Mouse (Mus musculus) NIH3T3 (cell line): ENCODE measurements around the gene 4930452B06Rik.

Source experiments
- DNase-seq: peaks from one replicate; pipeline ENCODE4 v3.0.0-alpha.2; 2012; ENCODE audit warnings: low read depth

Gene 4930452B06Rik

GRCm38 (mm10) chr14:8451117-8451516 is 214.9 kb downstream of the 4930452B06Rik start:
- DNase-seq, result no peak

DNA sequence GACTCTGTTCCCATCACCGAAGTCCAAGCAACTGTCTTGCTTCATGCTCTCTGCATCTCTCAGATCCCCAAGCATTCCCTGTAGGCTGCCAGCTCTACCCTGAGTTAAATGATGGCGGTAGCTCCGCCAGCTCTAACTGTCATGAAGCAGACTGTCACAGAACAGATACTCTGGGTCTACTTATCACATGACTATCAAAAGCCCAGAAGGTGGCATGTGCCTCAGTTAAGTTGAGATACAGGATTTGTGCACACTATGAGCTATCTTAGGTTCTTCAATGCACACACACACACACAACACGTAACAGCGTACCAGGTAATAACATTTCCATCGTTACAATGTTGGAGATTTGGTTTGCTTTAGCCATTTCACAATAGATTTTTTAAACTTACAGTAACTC is 215.7 kb downstream of the 4930452B06Rik start:
- no peak for DNase-seq

DNA sequence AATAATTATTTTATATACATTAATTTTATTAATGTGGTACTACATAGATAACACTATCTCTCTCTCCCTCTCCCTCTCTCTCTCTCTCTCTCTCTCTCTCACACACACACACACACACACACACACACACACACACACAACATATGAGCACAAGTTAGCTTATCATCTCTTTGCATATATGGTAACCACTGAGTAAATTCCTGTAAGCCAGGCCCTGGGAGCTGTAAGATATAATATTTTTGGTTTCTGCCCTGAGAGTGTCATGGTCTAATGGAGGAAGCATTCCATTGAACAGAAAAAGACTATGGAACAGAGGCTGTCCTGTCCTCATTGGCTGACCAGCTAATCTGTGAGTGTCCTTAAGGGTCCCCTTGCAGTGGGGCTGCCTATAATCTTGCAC is 216.7 kb downstream of the 4930452B06Rik start:
- no peak for DNase-seq

- no peak for DNase-seq
Measured at GRCm38 (mm10) chr14:8447352-8447751, 218.7 kb downstream of the 4930452B06Rik start.

GRCm38 (mm10) chr14:8444363-8444762 is 221.7 kb downstream of the 4930452B06Rik start:
- no peak for DNase-seq

DNA sequence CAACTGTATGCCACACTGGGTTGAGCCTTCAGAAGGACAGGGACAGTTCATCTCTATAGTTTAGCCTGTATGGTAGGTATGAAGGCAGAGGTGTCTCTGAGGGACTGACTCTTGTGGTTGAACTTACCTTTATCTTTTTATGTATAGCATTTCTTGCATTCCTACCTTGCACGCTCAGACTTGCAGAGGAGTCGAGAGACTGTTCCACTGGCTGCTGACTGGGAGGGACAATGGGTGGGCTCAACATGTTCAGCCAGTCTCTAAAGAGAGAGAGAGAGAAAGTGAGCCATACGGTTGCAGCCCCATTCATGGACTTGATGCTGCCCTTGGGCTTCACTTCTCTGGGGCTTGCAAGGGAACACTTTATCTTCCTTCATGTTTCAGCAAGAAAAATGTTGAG is 223.3 kb downstream of the 4930452B06Rik start:
- no peak for DNase-seq

DNA sequence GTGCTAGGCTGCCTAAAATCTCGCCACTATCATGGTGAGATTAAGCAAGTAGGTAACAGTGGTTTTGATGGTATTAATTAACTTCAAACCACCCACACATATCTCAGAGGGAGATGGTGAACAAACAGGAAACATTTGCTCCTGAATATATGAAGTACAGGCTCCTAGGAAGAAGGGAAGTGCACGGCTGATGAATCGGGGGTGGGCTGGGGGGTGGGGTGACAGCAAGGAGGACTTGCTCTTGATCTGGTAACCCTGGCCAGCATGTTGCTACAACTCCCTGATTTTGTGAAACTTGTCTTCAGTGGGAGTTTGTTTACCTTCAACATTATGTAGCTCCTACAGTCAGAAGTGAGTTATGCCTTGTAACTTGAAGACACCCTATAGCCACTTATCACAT is 224.4 kb downstream of the 4930452B06Rik start:
- DNase-seq, result no peak

DNA sequence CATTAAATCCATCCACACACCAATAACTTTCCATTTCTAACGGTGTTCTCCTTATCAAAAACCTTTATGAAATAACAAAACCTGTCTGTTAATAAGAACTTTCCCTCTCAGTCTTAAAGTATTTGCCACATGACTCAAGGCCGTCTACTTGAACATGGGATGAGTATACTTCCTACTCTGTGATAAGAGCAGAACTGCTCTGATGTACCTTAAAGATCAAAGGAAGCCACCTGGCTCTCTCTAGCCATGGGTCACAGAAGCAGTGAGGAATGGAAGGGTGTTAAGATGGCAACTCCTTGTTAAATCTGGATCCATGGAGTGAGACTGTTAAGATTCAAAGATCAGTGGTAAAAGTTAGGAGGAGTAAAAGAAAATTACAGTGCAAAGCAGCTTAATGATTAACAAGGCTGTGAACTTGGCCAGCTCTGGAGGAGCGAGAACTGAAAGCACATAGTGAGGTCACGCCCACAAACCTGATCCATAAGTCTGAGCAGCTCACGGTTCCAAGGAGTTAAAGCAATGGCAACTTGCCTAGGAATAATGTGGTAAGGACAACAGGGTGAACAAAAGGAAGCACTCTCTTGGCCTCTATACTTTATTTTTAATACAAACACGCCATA is 235.3 kb downstream of the 4930452B06Rik start:
- DNase-seq, result no peak

DNA sequence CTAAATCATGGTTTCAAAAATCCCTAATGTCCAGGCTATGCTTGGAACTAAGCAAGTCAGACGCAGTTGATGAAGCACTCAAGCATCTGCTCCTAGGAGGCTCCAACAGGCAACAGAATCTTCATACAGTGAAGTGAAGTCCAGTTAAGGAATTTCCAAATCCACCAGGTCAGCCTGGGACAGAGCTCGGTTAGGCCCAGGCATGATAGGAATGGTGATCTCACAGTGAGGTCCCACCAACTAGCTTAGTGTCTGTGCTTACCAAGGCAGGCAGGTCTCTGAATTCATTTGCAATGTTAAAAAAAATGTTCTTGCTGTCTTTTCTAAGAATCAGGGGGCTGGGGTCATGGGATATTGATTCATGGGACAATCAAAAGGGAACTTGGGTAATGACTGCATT is 236.3 kb downstream of the 4930452B06Rik start:
- DNase-seq, result no peak

DNA sequence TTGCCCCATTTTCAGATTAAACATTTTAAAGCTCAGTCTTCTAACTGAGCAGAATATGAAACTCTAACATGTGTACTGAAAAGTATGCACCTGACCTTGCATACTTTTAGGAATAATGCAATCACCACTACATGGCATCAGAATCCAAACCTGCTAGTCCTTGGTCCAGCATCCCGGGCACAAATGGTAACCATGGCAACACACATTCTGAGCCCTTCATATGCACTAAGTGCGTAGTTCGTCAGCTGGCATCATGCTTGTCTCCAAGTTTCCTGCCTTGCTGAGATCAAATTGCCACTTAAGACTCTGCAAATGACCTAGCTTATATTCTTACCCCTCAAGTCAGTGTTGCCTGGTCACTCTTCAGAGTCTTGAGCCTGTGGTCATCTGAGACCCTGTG is 243.2 kb downstream of the 4930452B06Rik start:
- no peak for DNase-seq

GRCm38 (mm10) chr14:8421199-8421787 is 244.7 kb downstream of the 4930452B06Rik start:
- no peak for DNase-seq

GRCm38 (mm10) chr14:8418610-8419009 is 247.4 kb downstream of the 4930452B06Rik start:
- DNase-seq, result no peak

- DNase-seq, result no peak
Measured at GRCm38 (mm10) chr14:8405946-8406345, 260.1 kb downstream of the 4930452B06Rik start.

GRCm38 (mm10) chr14:8403310-8403709 is 262.7 kb downstream of the 4930452B06Rik start:
- DNase-seq, result no peak

DNA sequence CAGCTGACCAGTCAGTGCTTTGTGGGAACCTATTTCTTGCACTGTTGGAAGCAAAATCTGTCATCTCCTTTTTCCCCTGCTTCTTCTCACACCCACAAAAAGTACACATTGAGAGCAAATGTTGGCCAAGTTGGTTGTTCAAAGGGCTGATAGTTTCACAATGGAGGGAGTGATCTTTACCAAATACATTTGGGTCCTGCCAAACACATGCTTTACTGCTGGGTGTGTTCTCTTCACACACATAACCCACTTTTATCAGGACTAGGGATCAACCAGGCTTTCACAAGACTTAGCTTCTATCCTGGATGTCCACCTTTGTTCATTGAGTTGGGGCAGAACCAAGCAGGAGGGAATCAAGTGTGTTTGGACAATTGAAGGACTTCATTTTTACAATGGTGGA is 267.5 kb downstream of the 4930452B06Rik start:
- DNase-seq, result no peak

DNA sequence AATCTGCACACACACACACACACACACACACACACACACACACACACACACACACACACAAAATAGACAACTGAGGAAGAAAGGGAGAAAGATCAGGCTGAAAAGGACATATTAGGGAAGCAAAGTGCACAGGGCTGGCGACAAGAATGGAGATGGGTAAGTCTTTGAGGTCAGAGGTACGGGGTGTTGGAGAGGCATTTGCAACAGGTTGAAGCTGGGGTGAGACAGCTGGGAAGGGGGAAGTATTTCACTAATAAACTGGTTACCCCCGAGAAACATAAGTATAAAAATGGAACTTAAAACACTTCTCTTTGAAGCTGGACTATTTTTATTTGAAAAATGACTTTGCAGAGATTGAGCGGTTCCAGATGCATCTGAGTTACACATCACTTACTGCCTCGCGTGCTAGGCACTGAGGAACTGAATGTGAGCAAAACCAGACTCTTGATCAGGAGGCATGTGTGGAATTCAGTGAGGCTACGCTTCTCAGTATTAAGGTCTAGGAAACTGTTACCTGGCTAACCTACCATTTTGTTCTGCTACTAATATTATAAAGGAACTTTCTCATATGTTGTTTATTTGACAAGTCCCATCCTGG is 270.3 kb downstream of the 4930452B06Rik start:
- DNase-seq, result no peak

DNA sequence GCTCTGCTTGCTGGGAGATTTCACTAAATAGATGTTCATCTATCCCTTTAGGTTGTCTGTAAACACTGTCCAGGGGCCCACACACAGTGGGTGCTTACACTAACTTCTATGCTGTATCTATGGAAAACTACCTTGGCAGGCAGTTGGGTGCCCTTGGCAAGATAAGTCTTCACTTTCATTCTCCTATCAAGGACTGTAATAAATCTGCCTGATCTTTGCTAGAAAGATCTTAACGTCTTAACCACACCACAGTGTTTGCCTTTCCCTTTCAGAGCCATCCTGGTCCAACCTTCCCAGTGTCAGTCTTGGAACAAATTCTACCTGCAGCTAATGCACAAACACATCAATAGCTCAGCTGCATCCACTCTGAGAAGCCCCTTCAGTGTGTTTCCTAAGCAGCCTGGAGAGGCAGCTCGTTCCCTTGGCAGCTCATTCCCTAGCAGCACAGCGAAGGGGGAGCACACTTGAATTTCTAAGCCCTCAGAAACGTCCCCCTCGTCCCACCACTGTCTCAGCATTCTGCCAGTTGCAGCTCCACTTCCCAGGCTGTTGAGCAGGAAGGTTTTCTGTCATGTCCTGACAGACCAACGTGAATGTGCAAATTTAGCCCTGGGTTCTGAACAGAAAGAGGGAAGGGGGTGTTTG is 273.7 kb downstream of the 4930452B06Rik start:
- DNase-seq, result no peak
